Mouse (Mus musculus) CD4-positive, CD25-positive, alpha-beta regulatory T cell (primary cell): Measurements from ENCODE around the gene Ces4a. TPM values are rescaled to one million over a fixed set of nuclear protein-coding genes. Genes with fewer than 3 reads are reported as not detected.

Experiments
- polyA plus RNA-seq: library from polyadenylated mRNA; unstranded; fragments of 100-300 nt; shearing (Covaris generic); gene quantifications from one replicate; pipeline ENCODE4 v1.2.1, GENCODE M21; 2017

Ces4a gene
- polyA plus RNA-seq, result not detected

DNA sequence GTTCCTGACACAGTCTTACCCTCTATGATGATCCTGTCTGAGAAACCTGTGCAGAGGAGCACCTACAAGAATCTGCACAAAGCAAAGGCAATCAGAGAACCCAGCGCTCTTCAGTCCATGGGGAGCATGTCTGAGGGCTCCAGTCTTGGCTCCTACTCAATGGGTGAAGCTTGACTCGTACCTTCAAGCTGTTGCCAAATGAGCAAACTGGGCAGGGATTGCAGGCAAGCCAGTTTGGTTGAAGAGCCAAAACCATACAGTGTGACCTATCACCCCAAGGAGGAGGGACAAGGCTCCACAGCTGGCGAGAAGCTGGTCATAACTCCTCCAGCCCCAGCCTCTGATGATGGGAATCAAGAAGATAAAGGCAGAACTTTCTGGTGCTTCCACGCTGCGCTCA lies at the start of gene Ces4a:
Gene Ces4a, plus strand, starts transcription at position 292 of the 400 bp plus-strand sequence.

DNA sequence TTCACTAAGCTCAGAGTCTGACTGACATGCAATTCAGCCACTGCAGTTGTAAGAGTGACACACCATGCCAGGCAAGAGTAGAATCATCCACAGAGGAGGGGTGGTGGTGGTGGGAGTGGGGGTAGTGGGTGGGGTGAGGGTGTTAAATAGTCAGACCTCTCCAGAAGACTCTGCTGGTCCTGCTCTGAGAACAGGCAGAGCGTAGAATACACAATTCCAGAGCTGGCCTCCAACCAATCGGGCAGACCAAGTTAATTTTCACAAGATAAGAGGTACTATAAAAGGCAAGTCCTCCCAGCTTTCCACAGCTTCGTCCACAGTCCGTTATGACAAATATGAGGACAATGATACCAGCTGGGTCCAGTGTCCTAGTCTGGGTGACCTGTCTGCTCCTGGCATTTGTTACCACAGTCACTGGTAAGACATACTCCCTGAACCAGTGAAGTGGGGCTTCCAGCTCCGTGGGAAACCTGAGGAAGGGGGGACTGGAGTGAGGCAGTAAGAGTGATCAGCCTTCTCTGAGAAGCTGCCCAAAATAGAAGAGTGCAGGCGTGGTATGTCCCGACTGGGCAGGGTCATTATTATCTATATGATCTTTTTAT lies 48.0 kb upstream of the Ces4a start, which contains the start of gene Ces3b:
Gene Ces3b, plus strand, starts transcription at position 305 of the 602 bp plus-strand sequence.

DNA sequence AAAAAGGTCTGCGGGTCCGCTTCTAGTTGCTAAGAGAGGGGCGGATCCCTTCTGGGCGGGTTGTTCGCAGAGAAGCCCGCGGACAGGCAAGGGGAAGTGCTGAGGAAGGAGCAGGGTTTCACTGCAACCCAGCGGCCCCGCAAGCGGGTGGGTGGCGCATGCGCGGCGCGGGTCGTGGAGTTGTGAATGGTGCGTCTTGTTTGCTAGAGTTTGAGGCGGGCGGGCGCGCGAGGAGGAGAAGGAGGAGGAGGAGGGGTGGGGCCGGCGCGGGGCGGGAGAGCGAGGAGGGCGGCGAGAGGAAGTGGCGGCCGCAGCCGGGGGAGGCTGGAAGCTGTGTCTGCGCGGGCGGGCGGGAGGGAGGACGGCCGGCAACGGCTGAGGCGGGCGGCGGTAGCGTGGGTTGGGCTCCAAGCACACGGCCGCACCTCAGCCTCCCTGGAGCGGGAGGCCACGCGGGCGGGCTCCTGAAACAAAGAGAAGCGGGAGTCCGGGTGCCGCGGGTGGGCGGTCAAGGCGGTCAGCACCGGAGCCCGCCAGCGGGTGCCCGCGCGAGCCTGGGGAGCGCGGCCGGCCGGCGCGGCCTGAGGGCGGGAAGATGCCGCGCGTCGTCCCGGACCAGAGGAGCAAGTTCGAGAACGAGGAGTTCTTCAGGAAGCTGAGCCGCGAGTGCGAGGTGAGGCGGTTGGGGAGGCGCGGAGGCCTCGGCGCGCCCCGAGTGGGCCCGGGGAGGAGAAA lies 38.9 kb downstream of the Ces4a start, which contains the start of gene Cbfb:
Gene Cbfb, plus strand, starts transcription at position 294 of the 735 bp plus-strand sequence.

Other genes starting within 250 kb of the Ces4a start
- not detected for gene Ces2e, start 205.5 kb upstream of the Ces4a start, polyA plus RNA-seq
- not detected for gene Ces2f, start 184.4 kb upstream of the Ces4a start, polyA plus RNA-seq
- not detected for gene Ces2g, start 170.1 kb upstream of the Ces4a start, polyA plus RNA-seq
- not detected for gene Ces2h, start 130.9 kb upstream of the Ces4a start, polyA plus RNA-seq
- not detected for gene Ces3a, start 83.2 kb upstream of the Ces4a start, polyA plus RNA-seq
- gene Ces3b, start 48.0 kb upstream of the Ces4a start, polyA plus RNA-seq, result not detected
- gene Cbfb, start 38.9 kb downstream of the Ces4a start, polyA plus RNA-seq, result 118 TPM
- gene D230025D16Rik, start 93.3 kb downstream of the Ces4a start, polyA plus RNA-seq, result 27.3 TPM
- gene B3gnt9, start 123.4 kb downstream of the Ces4a start, polyA plus RNA-seq, result 0.92 TPM
- 80.1 TPM for gene Tradd, start 132.8 kb downstream of the Ces4a start, polyA plus RNA-seq
- 21.7 TPM for gene Fbxl8, start 132.8 kb downstream of the Ces4a start, polyA plus RNA-seq
- gene Hsf4, start 138.0 kb downstream of the Ces4a start, polyA plus RNA-seq, result 0.80 TPM
- not detected for gene Nol3, start 144.3 kb downstream of the Ces4a start, polyA plus RNA-seq
- 1.3 TPM for gene 4931428F04Rik, start 158.1 kb downstream of the Ces4a start, polyA plus RNA-seq
- 1.5 TPM for gene Exoc3l, start 164.3 kb downstream of the Ces4a start, polyA plus RNA-seq
- gene E2f4, start 165.9 kb downstream of the Ces4a start, polyA plus RNA-seq, result 168 TPM
- 9.4 TPM for gene Elmo3, start 173.8 kb downstream of the Ces4a start, polyA plus RNA-seq
- 4.7 TPM for gene Lrrc29, start 194.5 kb downstream of the Ces4a start, polyA plus RNA-seq
- gene Tmem208, start 194.6 kb downstream of the Ces4a start, polyA plus RNA-seq, result 127 TPM
- 1.7 TPM for gene Fhod1, start 216.2 kb downstream of the Ces4a start, polyA plus RNA-seq
- gene Slc9a5, start 217.0 kb downstream of the Ces4a start, polyA plus RNA-seq, result 0.91 TPM
- gene Plekhg4, start 241.5 kb downstream of the Ces4a start, polyA plus RNA-seq, result not detected